Mouse (Mus musculus) cerebellum, adult 2 months (tissue): Measurements from ENCODE around the gene Ddx4.

Source experiments
- CTCF ChIP-seq: fragments of 200-500 bp; IDR thresholded peaks from 2 replicates; pipeline ENCODE4 v1.5.1; 2011; ENCODE audit warnings: low read depth, mild to moderate bottlenecking, control low read depth, low read length, moderate library complexity, borderline replicate concordance; ENCODE audit not compliant: insufficient read depth
- POLR2A ChIP-seq: fragments of 200-500 bp; IDR thresholded peaks from 2 replicates; pipeline ENCODE4 v1.6.1; 2011; ENCODE audit warnings: low read length, control low read depth, borderline replicate concordance; ENCODE audit not compliant: insufficient read depth

DNA sequence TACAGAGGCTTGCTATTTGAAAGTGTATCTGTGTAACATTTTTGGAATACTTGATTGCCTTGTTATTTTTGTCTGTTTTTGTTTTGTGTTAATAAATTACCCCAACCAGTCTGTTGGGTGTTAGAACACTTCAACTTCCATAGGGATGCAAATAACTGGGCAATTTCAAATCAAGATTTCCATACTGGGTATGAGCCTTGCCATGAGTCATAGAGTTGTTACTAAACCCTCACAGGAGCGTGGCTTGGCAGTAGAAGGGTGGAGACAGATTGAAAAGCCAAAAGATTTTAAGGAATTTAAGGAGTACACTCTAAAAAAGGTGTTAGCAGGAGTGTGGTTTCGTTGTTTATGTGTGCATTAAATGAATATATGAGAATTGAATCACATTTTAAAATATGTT is 31.0 kb upstream of the Ddx4 start:
- TF ChIP-seq POLR2A (no peak), CTCF (no peak)
